Mouse (Mus musculus): ENCODE measurements at regions not wholly inside any gene's neighbourhood (a gene's known extent, or its start where the extent isn't known, plus 50 kb on each side); places are given as distances from the start of the nearest gene placed in this dataset.

DNA sequence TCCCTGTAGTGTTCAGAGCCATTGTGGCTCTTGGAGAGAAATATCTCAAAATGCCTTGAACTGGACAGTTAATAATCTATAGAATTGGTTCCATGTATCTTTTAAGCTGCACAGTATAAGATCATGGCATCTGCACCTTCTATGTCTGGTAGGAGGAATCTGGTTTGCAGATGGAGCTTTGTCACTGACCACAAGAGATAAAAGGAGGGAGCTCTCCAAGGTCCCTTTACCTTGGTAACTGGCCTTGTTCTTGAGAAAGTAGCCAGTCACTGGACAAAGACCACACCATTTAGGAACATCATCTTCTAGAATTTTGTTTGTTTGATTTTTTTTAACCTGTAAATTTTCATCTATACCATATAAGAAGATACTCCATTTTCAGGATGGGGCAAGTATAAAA, 52.5 kb upstream of the Plcb4 start:
- DNase-seq (ENCODE audit: low spot score): no peak

Data from urinary bladder, postnatal 25 days (tissue).